Mouse (Mus musculus) T-helper 1 cell (primary cell): ENCODE results near the gene S100a6.

Experiments used
- in situ Hi-C: fragments of 300-600 bp; cut with MboI, MseI; formaldehyde crosslinking; loops from one replicate; pipeline ENCODE4 v1.15.1; 2025; ENCODE audit warnings: high pct_unique_total_duplicates

S100a6 gene

GRCm38 (mm10) chr3:90600458-90601195, 12.1 kb upstream of the S100a6 start:
- in situ Hi-C loops = no loop called here

- in situ Hi-C loops = no loop called here
These were observed 11.1 kb upstream of the S100a6 start, which contains the start of gene Gm42674 for GRCm38 (mm10) chr3:90601486-90602110. Gm42674 (plus strand) TSS chr3:90601904.

- in situ Hi-C loops = no loop called here
These were observed 9.1 kb upstream of the S100a6 start, which contains the start of gene S100a4 for GRCm38 (mm10) chr3:90603623-90604022. S100a4 (plus strand) TSS chr3:90603771.

GRCm38 (mm10) chr3:90604416-90604815, 8.3 kb upstream of the S100a6 start:
- in situ Hi-C loops = no loop called here

- in situ Hi-C loops = no loop called here
These were observed 7.6 kb upstream of the S100a6 start for GRCm38 (mm10) chr3:90605049-90605448.

- in situ Hi-C loops = no loop called here
These were observed 6.9 kb upstream of the S100a6 start for GRCm38 (mm10) chr3:90605736-90606135.

GRCm38 (mm10) chr3:90606185-90606584, 6.5 kb upstream of the S100a6 start:
- in situ Hi-C loops = no loop called here

- in situ Hi-C loops = no loop called here
These were observed 5.3 kb upstream of the S100a6 start for GRCm38 (mm10) chr3:90607361-90607760.

GRCm38 (mm10) chr3:90608223-90608622, 4.5 kb upstream of the S100a6 start, which contains the start of gene S100a5:
S100a5 (plus strand) TSS chr3:90608523.
- in situ Hi-C loops = no loop called here

GRCm38 (mm10) chr3:90609102-90609501, 3.6 kb upstream of the S100a6 start:
- in situ Hi-C loops = no loop called here

- in situ Hi-C loops = loop anchor here (5.0 kb wide), 1 partner anchor 34 kb away; no protein-coding TSS in a partner anchor
These were observed 1.2 kb upstream of the S100a6 start for GRCm38 (mm10) chr3:90611494-90611893.

GRCm38 (mm10) chr3:90612061-90612460, 621 bp upstream of the S100a6 start:
- in situ Hi-C loops = loop anchor here (5.0 kb wide), 1 partner anchor 35 kb away; no protein-coding TSS in a partner anchor

- in situ Hi-C loops = loop anchor here (5.0 kb wide), 1 partner anchor 36 kb away; no protein-coding TSS in a partner anchor
These were observed 922 bp downstream of the S100a6 start for GRCm38 (mm10) chr3:90613461-90614147.

GRCm38 (mm10) chr3:90614148-90614530, 1.5 kb downstream of the S100a6 start:
- in situ Hi-C loops = loop anchor here (5.0 kb wide), 1 partner anchor 37 kb away; no protein-coding TSS in a partner anchor

- in situ Hi-C loops = loop anchor here (5.0 kb wide), 1 partner anchor 37 kb away; no protein-coding TSS in a partner anchor
These were observed 2.0 kb downstream of the S100a6 start for GRCm38 (mm10) chr3:90614611-90615251.

GRCm38 (mm10) chr3:90615415-90615814, 2.7 kb downstream of the S100a6 start:
- in situ Hi-C loops = no loop called here

- in situ Hi-C loops = no loop called here
These were observed 3.2 kb downstream of the S100a6 start for GRCm38 (mm10) chr3:90615911-90616310.

GRCm38 (mm10) chr3:90617586-90617985, 4.9 kb downstream of the S100a6 start:
- in situ Hi-C loops = no loop called here

GRCm38 (mm10) chr3:90621552-90621951, 8.9 kb downstream of the S100a6 start:
- in situ Hi-C loops = no loop called here

- in situ Hi-C loops = no loop called here
These were observed 10.9 kb downstream of the S100a6 start for GRCm38 (mm10) chr3:90623435-90624071.

GRCm38 (mm10) chr3:90625496-90625895, 12.8 kb downstream of the S100a6 start:
- in situ Hi-C loops = no loop called here
